Mouse (Mus musculus): ENCODE results near the gene Pdik1l.

The Pdik1l gene

GRCm38 (mm10) chr4:134254835-134255234, 32.9 kb downstream of the Pdik1l start:
- TF ChIP-seq GATA4 (IDR thresholded peaks at IDR 0.05; ENCODE audit: insufficient replicate concordance, low read length): no peak

- no peak for TF ChIP-seq GATA4 (IDR thresholded peaks at IDR 0.05; ENCODE audit: insufficient replicate concordance, low read length)
Measured at GRCm38 (mm10) chr4:134253722-134254324, 33.9 kb downstream of the Pdik1l start, which contains the start of gene Grrp1. Grrp1 (minus strand) TSS chr4:134254106.

- TF ChIP-seq GATA4 (IDR thresholded peaks at IDR 0.05; ENCODE audit: insufficient replicate concordance, low read length): no peak
Measured at GRCm38 (mm10) chr4:134252911-134253721, 34.6 kb downstream of the Pdik1l start.

GRCm38 (mm10) chr4:134252131-134252910, 35.4 kb downstream of the Pdik1l start:
- no peak for TF ChIP-seq GATA4 (IDR thresholded peaks at IDR 0.05; ENCODE audit: insufficient replicate concordance, low read length)

- TF ChIP-seq GATA4 (IDR thresholded peaks at IDR 0.05; ENCODE audit: insufficient replicate concordance, low read length): no peak
Measured at GRCm38 (mm10) chr4:134251241-134252130, 36.2 kb downstream of the Pdik1l start.

GRCm38 (mm10) chr4:134250930-134251240, 36.8 kb downstream of the Pdik1l start:
- no peak for TF ChIP-seq GATA4 (IDR thresholded peaks at IDR 0.05; ENCODE audit: insufficient replicate concordance, low read length)

GRCm38 (mm10) chr4:134250116-134250929, 37.4 kb downstream of the Pdik1l start:
- no peak for TF ChIP-seq GATA4 (IDR thresholded peaks at IDR 0.05; ENCODE audit: insufficient replicate concordance, low read length)

- no peak for TF ChIP-seq GATA4 (IDR thresholded peaks at IDR 0.05; ENCODE audit: insufficient replicate concordance, low read length)
Measured at GRCm38 (mm10) chr4:134249651-134250050, 38.0 kb downstream of the Pdik1l start.

- no peak for TF ChIP-seq GATA4 (IDR thresholded peaks at IDR 0.05; ENCODE audit: insufficient replicate concordance, low read length)
Measured at GRCm38 (mm10) chr4:134246719-134247258, 40.9 kb downstream of the Pdik1l start, which contains the start of gene Gm30191. Gm30191 (plus strand) TSS chr4:134246935.

GRCm38 (mm10) chr4:134246256-134246655, 41.4 kb downstream of the Pdik1l start:
- TF ChIP-seq GATA4 (IDR thresholded peaks at IDR 0.05; ENCODE audit: insufficient replicate concordance, low read length): no peak

- no peak for TF ChIP-seq GATA4 (IDR thresholded peaks at IDR 0.05; ENCODE audit: insufficient replicate concordance, low read length)
Measured at GRCm38 (mm10) chr4:134245148-134245843, 42.4 kb downstream of the Pdik1l start, which contains the start of gene Zfp593. Zfp593 (minus strand) TSS chr4:134245592.

- TF ChIP-seq GATA4 (IDR thresholded peaks at IDR 0.05; ENCODE audit: insufficient replicate concordance, low read length): no peak
Measured at GRCm38 (mm10) chr4:134243516-134244250, 44.0 kb downstream of the Pdik1l start, which contains the start of gene E130218I03Rik. E130218I03Rik (plus strand) TSS chr4:134243662.

Measured in liver, adult (tissue).